Mouse (Mus musculus): Measurements from ENCODE around the gene Syap1. TPM values are rescaled to one million over a fixed set of nuclear protein-coding genes. Genes with fewer than 3 reads are reported as not detected.
"Not testable (repeated sequence)": the region's sequence is repeated elsewhere in the genome, so short reads cannot be mapped to it uniquely, and the experiment has no call there.

Syap1 gene
- polyA plus RNA-seq, 1 experiment from 2014 or later = 31.3 TPM

DNA sequence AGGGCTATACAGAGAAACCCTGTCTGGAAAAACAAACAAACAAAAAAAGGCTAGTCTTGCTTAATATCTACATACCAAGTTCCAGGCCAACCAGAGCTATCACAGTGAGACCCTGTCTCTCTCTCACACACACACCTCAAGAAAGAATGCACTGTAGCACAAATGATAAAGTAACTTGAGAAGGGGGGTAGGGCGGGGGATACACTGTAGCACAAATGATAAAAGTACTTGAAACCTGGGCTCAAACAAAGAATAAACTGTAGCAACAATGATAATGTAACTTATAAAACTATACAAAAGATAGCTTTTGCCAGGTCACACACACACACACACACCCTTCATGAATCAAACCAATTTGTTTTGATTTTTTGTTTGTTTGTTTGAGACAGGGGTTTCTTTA, 56.7 kb downstream of the Syap1 start:
- ATAC-seq = no peak
- Histone ChIP-seq H3K4me1 (ENCODE audit: control insufficient read depth, insufficient read depth, low read length) (no peaks in the 10 kb centered on the region), H3K27ac (ENCODE audit: low read length) (peak overlapping the region; percentile 20; the same call in 1 of the 2 replicates), H3K4me3 (ENCODE audit: low read length) (no peak overlapping the region), H3K36me3 (ENCODE audit: control insufficient read depth, insufficient read depth, low read length) (no peaks in the 10 kb centered on the region), H3K9ac (ENCODE audit: low read depth, low read length) (no peak overlapping the region), H3K27me3 (replicated peaks; ENCODE audit: control insufficient read depth, insufficient read depth, low read length) (no peaks in the 10 kb centered on the region), H3K9me3 (ENCODE audit: control insufficient read depth, low read length) (no peaks in the 10 kb centered on the region), H3K4me2 (ENCODE audit: low read depth, low read length) (no peak overlapping the region)
- WGBS = 60% methylated on average over 1 of the region's 1 CpGs

- Histone ChIP-seq H3K27me3 (replicated peaks; ENCODE audit: control insufficient read depth, insufficient read depth, low read length) (no peaks in the 10 kb centered on the region), H3K4me2 (ENCODE audit: low read depth, low read length) (no peak overlapping the region), H3K27ac (ENCODE audit: low read length) (no peak overlapping the region), H3K9ac (ENCODE audit: low read depth, low read length) (no peak overlapping the region), H3K4me1 (ENCODE audit: control insufficient read depth, insufficient read depth, low read length) (no peaks in the 10 kb centered on the region), H3K36me3 (ENCODE audit: control insufficient read depth, insufficient read depth, low read length) (no peaks in the 10 kb centered on the region), H3K4me3 (ENCODE audit: low read length) (no peak overlapping the region), H3K9me3 (ENCODE audit: control insufficient read depth, low read length) (no peaks in the 10 kb centered on the region)
- no peak for ATAC-seq
- 8% methylated on average over 1 of the region's 1 CpGs for WGBS
Observed at GRCm38 (mm10) chrX:162831036-162831435, 57.2 kb downstream of the Syap1 start.

DNA sequence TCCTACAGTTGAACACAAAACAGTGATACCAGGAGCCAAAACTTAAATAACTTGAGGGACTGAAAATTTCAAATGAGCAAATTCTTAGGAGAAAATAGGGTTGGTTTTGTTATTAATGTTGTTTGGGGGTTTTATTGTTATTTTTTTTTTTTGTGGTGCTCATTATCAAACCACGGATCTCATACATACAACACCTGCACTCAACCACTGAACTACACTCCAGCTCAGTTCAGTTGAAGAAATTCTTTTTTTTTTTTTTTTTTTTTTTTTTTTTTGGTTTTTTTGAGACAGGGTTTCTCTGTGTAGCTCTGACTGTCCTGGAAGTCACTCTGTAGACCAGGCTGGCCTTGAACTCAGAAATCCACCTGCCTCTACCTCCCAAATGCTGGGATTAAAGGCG, 57.9 kb downstream of the Syap1 start:
- ATAC-seq; H3K27me3 ChIP-seq (replicated peaks; ENCODE audit: control insufficient read depth, insufficient read depth, low read length); H3K9ac ChIP-seq (ENCODE audit: low read depth, low read length); H3K9me3 ChIP-seq (ENCODE audit: control insufficient read depth, low read length); H3K4me2 ChIP-seq (ENCODE audit: low read depth, low read length); H3K27ac ChIP-seq (ENCODE audit: low read length); H3K4me1 ChIP-seq (ENCODE audit: control insufficient read depth, insufficient read depth, low read length); H3K36me3 ChIP-seq (ENCODE audit: control insufficient read depth, insufficient read depth, low read length); H3K4me3 ChIP-seq (ENCODE audit: low read length): not testable (repeated sequence)
- 77% methylated on average over 2 of the region's 2 CpGs for WGBS

DNA sequence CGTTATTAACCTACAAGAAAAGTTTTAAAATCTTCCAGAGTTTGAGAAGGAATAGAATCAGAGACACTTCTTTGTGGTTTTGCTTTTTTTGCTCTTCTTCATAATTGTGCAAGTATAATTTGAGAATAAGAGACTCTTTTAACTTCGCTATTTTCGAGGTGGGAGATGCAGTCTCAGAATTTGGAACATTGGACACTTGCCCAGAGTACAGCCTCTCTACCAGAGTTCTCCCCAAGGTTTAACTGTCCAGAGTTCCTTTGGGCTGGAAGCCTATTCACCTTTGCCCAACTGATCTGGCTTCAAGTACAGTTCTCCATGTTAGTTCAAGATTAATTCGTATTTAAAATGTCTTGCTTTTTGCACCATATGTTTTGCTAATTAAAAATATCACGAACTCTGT, 58.5 kb downstream of the Syap1 start:
- Histone ChIP-seq H3K9ac (ENCODE audit: low read depth, low read length) (no peak overlapping the region), H3K4me2 (ENCODE audit: low read depth, low read length) (no peak overlapping the region; the same call in 1 of the 2 replicates), H3K4me1 (ENCODE audit: control insufficient read depth, insufficient read depth, low read length) (no peaks in the 10 kb centered on the region), H3K27me3 (replicated peaks; ENCODE audit: control insufficient read depth, insufficient read depth, low read length) (no peaks in the 10 kb centered on the region), H3K36me3 (ENCODE audit: control insufficient read depth, insufficient read depth, low read length) (no peaks in the 10 kb centered on the region), H3K4me3 (ENCODE audit: low read length) (peak overlapping the region; percentile 32), H3K9me3 (ENCODE audit: control insufficient read depth, low read length) (no peaks in the 10 kb centered on the region), H3K27ac (ENCODE audit: low read length) (no peak overlapping the region)
- WGBS = 39% methylated on average over 5 of the region's 5 CpGs
- peak; percentile 41; the same call in 1 of the 2 replicates for ATAC-seq

DNA sequence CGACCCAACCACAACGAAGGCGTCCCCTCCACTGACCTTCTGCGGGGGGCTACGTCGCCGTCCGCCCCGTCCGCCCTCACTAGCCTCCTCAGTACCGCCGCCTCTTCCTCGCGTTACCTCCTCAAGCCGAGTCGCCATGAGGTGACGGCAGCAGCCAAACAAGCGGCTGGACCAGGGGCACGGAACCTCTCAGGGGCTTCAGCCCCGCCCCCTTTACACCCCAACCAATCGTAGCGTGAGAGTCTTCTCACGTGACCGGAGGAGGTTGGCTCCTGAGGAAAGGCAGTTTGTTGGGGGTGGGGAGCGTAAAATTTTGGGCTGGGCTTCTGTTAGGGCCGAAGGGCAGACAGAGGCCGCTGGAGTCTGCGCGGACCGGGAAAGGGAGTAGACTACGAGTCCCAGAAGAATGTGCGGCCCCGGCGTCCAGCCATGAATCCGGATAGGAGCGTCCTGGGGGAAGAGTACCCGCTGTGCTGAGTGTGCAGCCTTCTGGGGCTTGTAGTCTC, 59.0 kb downstream of the Syap1 start, which contains the start of gene Txlng:
Gene Txlng (minus strand): TSS at position 252 of the 506 bp plus-strand sequence.
- WGBS = 12% methylated on average over 37 of the region's 37 CpGs
- Histone ChIP-seq H3K4me3 (ENCODE audit: low read length) (peak within 1 kb of the TSS; percentile 59), H3K27me3 (replicated peaks; ENCODE audit: control insufficient read depth, insufficient read depth, low read length) (no peaks in the 10 kb centered on the region), H3K9me3 (ENCODE audit: control insufficient read depth, low read length) (no peaks in the 10 kb centered on the region), H3K9ac (ENCODE audit: low read depth, low read length) (peak within 1 kb of the TSS; percentile 68), H3K27ac (ENCODE audit: low read length) (no peak within 1 kb of the TSS), H3K4me1 (ENCODE audit: control insufficient read depth, insufficient read depth, low read length) (no peaks in the 10 kb centered on the region), H3K36me3 (ENCODE audit: control insufficient read depth, insufficient read depth, low read length) (no peaks in the 10 kb centered on the region), H3K4me2 (ENCODE audit: low read depth, low read length) (peak within 1 kb of the TSS; percentile 81)
- ATAC-seq = peak; percentile 100

DNA sequence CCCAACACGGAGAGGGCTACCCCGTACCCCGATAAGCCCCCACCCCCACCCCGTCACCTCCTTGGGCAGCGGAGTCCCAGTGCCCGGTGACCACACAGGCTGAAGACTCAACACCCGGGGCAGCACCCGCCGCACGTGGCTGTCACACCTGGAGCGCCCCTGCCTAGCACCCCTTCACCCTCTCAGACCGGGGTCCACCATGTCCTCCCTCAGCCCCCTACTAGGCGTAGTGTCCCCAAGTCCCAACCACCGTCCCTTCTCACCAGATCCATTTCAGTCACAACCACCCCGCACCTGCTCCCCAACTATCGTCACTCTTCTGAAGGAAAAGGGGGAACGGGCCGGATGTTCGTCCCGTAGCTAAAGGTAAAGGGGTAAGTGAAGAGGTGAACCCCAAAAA, 59.5 kb downstream of the Syap1 start:
- ATAC-seq = peak; percentile 35
- no peaks in the 10 kb centered on the region for H3K9me3 ChIP-seq (ENCODE audit: control insufficient read depth, low read length)
- WGBS = 14% methylated on average over 20 of the region's 20 CpGs
- H3K27ac ChIP-seq (ENCODE audit: low read length) = no peak overlapping the region
- H3K4me3 ChIP-seq (ENCODE audit: low read length) = peak overlapping the region; percentile 59
- H3K36me3 ChIP-seq (ENCODE audit: control insufficient read depth, insufficient read depth, low read length) = no peaks in the 10 kb centered on the region
- peak overlapping the region; percentile 68 for H3K9ac ChIP-seq (ENCODE audit: low read depth, low read length)
- peak overlapping the region; percentile 81 for H3K4me2 ChIP-seq (ENCODE audit: low read depth, low read length)
- no peaks in the 10 kb centered on the region for H3K4me1 ChIP-seq (ENCODE audit: control insufficient read depth, insufficient read depth, low read length)
- no peaks in the 10 kb centered on the region for H3K27me3 ChIP-seq (replicated peaks; ENCODE audit: control insufficient read depth, insufficient read depth, low read length)

GRCm38 (mm10) chrX:162828016-162828415, 60.2 kb downstream of the Syap1 start:
- Histone ChIP-seq H3K36me3 (ENCODE audit: control insufficient read depth, insufficient read depth, low read length) (no peaks in the 10 kb centered on the region), H3K27me3 (replicated peaks; ENCODE audit: control insufficient read depth, insufficient read depth, low read length) (no peaks in the 10 kb centered on the region), H3K27ac (ENCODE audit: low read length) (no peak overlapping the region), H3K4me1 (ENCODE audit: control insufficient read depth, insufficient read depth, low read length) (no peaks in the 10 kb centered on the region), H3K9ac (ENCODE audit: low read depth, low read length) (peak overlapping the region; percentile 68; the same call in 1 of the 2 replicates), H3K4me2 (ENCODE audit: low read depth, low read length) (peak overlapping the region; percentile 81), H3K4me3 (ENCODE audit: low read length) (peak overlapping the region; percentile 59), H3K9me3 (ENCODE audit: control insufficient read depth, low read length) (no peaks in the 10 kb centered on the region)
- no peak for ATAC-seq
- 44% methylated on average over 6 of the region's 6 CpGs for WGBS

MicroRNAs within 50 kb of the gene (microRNA counts, 519-probe panel; counts per million panel counts)
- microRNA mmu-miR-3473 = 1,898 counts per million, percentile 37 among the panel's probes with 10 or more counts

Small RNA genes lying within 50 kb of the gene (microRNA-seq; reads per million reads assigned to microRNA genes)
- gene Mir3473a = not detected

Other genes with a start within 250 kb of the Syap1 start
- 0.42 and 0.48 TPM in 2 replicates for gene Reps2, start 244.8 kb downstream of the Syap1 start, polyA plus RNA-seq (2015; fragmentation: Nextera tagmentation; extraction: Ambion mirVana)
- gene Rbbp7, start 128.0 kb downstream of the Syap1 start, polyA plus RNA-seq (2015; fragmentation: Nextera tagmentation; extraction: Ambion mirVana) = 909 and 942 TPM in 2 replicates
- 12.1 and 13.4 TPM in 2 replicates for gene Txlng, start 59.0 kb downstream of the Syap1 start, polyA plus RNA-seq (2015; fragmentation: Nextera tagmentation; extraction: Ambion mirVana)
- gene Ctps2, start 12.8 kb upstream of the Syap1 start, polyA plus RNA-seq (2015; fragmentation: Nextera tagmentation; extraction: Ambion mirVana) = 54.7 and 69.4 TPM in 2 replicates
- gene S100g, start 76.2 kb upstream of the Syap1 start, polyA plus RNA-seq (2015; fragmentation: Nextera tagmentation; extraction: Ambion mirVana) = 305 and 338 TPM in 2 replicates